Mouse (Mus musculus) adrenal gland, adult 2 months (tissue): ENCODE measurements around the gene Matn3. TPM values are rescaled to one million over a fixed set of nuclear protein-coding genes. Genes with fewer than 3 reads are reported as not detected.
A peak's percentile ranks its signal among the peaks of the same experiment; 100 is the strongest.

Experiments used
- DNase-seq: peaks from one replicate; pipeline ENCODE4 v3.0.0; 2021
- polyA plus RNA-seq: library from polyadenylated mRNA; depleted of rRNA; stranded (reverse); fragments of >200 nt; gene quantifications from 2 replicates; pipeline ENCODE4 v1.2.3, GENCODE M21; 2012
- total RNA-seq, 2 experiments: library from RNA; stranded (reverse); gene quantifications; 2 replicates each; pipeline ENCODE4 v1.2.3; 2021

Gene Matn3
- total and polyA plus RNA-seq, 3 experiments, result not detected

- peak; percentile 14 for DNase-seq
Measured at GRCm38 (mm10) chr12:8936210-8936609, 11.5 kb upstream of the Matn3 start.

- DNase-seq, result no peak
Measured at GRCm38 (mm10) chr12:8939490-8939889, 8.2 kb upstream of the Matn3 start.

- no peak for DNase-seq
Measured at GRCm38 (mm10) chr12:8940011-8941005, 7.4 kb upstream of the Matn3 start.

- no peak for DNase-seq
Measured at GRCm38 (mm10) chr12:8941131-8941615, 6.6 kb upstream of the Matn3 start.

- no peak for DNase-seq
Measured at GRCm38 (mm10) chr12:8941699-8942392, 5.9 kb upstream of the Matn3 start.

GRCm38 (mm10) chr12:8947163-8947562 lies 566 bp upstream of the Matn3 start:
- DNase-seq, result no peak

GRCm38 (mm10) chr12:8953136-8953535 lies 5.4 kb downstream of the Matn3 start:
- no peak for DNase-seq

GRCm38 (mm10) chr12:8954161-8954561 lies 6.4 kb downstream of the Matn3 start:
- no peak for DNase-seq

GRCm38 (mm10) chr12:8961607-8962316 lies 14.0 kb downstream of the Matn3 start:
- peak; percentile 11 for DNase-seq

- peak; percentile 68 for DNase-seq
Measured at GRCm38 (mm10) chr12:8969828-8970227, 22.1 kb downstream of the Matn3 start.

- DNase-seq, result peak; percentile 94
Measured at GRCm38 (mm10) chr12:8973820-8974465, 26.2 kb downstream of the Matn3 start, which contains the start of gene Wdr35. Gene Wdr35, plus strand, starts transcription at chr12:8973892.

GRCm38 (mm10) chr12:8975076-8975475 lies 27.3 kb downstream of the Matn3 start:
- no peak for DNase-seq

- DNase-seq, result no peak
Measured at GRCm38 (mm10) chr12:8993231-8993630, 45.5 kb downstream of the Matn3 start.

GRCm38 (mm10) chr12:8998318-8998717 lies 50.6 kb downstream of the Matn3 start:
- DNase-seq, result no peak

GRCm38 (mm10) chr12:9002038-9002648 lies 54.4 kb downstream of the Matn3 start:
- peak; percentile 56 for DNase-seq

GRCm38 (mm10) chr12:9007146-9007545 lies 59.4 kb downstream of the Matn3 start:
- no peak for DNase-seq

GRCm38 (mm10) chr12:9007811-9008210 lies 60.1 kb downstream of the Matn3 start:
- no peak for DNase-seq

GRCm38 (mm10) chr12:9010311-9010710 lies 62.6 kb downstream of the Matn3 start:
- DNase-seq, result no peak

- no peak for DNase-seq
Measured at GRCm38 (mm10) chr12:9016376-9016775, 68.6 kb downstream of the Matn3 start.

GRCm38 (mm10) chr12:9020431-9020830 lies 72.7 kb downstream of the Matn3 start:
- no peak for DNase-seq

GRCm38 (mm10) chr12:9020986-9021385 lies 73.3 kb downstream of the Matn3 start:
- DNase-seq, result no peak
